Mouse (Mus musculus) heart, adult 8-10 months (tissue): ENCODE results near the gene Eef1a2. TPM values are rescaled to one million over a fixed set of nuclear protein-coding genes. Genes with fewer than 3 reads are reported as not detected.

ENCODE experiments used
- DNase-seq: peaks from one replicate; pipeline ENCODE4 v3.0.0; 2022; ENCODE audit warnings: low spot score
- total RNA-seq, 4 experiments: library from RNA; stranded (reverse); gene quantifications; 2 replicates each; pipeline ENCODE4 v1.2.4; 2022

Gene Eef1a2
- total RNA-seq, 4 experiments from 2014 or later, result 1,613 to 1,715 (median 1,670) TPM

DNA sequence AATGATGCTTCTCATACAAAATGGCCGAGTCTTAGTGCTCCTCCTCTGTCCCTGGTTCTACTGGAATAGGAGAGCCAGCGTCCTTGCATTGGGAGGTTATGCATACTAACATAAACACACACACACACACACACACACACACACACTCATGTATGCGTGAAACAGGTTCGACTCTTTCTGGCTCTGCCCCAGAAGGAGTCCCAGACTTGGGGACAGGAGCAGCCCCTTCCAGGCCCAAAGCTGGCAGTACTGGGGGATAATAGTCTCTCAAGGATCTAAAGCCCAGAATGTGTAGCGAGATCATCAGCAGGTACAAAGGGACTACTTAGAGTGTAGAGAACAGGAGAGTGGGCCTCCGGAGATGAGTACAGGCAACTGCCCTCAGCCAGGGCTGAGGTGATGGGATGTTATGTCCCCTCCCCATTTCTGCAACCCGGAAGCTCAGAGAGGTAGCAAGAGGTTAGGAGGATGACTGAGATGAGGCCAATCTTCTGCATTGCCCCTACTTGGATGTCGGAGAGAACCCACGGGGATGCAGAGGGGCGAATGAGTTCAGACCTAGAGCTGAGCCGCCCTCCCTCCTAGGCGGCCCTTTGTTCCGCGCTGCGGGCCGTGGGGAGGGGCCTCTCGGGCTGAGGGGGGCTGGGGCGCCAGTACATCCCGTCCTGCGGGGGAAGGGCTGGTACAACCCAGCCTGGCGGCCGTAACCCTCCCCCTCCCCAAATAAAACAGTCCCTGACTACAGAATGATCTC is 22.8 kb downstream of the Eef1a2 start:
- DNase-seq, result no peak

DNA sequence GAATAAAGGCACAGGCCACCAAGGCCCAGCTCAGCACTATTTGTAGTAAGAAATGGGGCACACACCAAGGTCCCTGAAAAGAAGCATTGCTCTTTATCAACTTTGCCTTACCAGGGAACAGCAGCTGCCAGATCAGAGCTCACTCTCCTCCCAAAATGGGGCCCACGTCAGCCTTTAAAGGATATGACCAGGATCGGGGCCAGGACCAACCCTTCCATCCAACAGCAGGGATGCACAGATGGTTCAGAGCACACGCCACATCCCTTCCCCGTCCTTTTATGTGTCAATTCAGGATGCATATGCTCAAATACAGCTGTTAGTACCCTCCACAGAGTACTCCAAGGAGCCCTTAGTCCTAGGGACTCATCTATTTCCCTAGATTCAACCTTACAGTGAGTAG is 26.6 kb downstream of the Eef1a2 start:
- no peak for DNase-seq

- no peak for DNase-seq
Observed at GRCm38 (mm10) chr2:181128963-181129362, 27.9 kb downstream of the Eef1a2 start.

DNA sequence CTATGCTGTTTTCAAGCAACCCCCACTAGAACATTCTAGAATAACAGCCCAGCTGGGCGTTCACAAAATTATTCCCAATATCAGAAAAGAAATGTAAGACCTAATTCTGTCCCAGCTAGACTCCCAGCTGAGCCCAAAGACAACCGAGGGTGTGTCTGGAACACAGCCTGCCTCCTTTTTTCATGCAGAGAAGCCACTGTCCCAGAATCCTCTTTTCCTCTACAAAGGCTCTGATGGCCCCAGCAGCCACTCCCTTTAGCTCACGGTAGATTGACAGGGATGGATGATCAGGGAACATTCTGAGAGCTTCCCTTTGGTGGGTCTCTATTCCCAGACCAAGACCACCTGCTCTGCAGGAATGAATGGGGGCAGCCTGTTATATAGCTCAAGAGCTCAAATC is 29.0 kb downstream of the Eef1a2 start:
- DNase-seq, result no peak

DNA sequence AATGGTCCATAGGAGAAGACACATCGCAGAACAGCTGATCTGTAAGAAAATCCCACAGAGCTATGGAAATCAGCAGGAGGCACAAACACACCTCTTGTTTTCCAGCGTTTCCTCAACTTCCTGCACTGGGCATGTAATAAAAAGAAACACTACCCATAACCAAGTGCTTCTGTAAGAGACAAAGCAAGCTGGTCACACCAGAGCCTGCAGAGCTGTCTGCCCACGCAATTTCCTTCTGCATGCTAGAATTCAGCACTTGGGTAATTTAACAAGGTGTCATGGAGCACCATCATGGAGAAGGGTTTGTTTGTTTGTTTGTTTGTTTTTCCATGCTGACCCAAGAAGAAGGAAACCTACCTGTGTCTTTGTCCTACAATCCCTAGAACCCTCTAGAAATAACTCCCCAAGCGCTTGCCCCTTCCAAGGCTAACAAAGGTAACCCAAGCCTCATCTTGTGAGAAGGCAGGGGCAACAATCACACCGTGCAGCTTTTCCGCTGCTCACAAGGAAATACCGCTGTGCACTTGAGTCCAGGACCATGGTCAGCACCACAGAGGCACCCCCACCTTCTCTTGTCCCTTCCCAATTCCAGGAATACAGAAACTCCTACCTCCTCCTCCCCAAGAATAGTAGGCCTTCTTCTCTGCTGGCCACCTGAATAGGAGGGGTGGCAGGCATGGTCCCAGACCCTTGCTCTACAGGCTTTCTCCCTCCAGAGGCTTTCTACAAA is 30.9 kb downstream of the Eef1a2 start:
- DNase-seq, result no peak

GRCm38 (mm10) chr2:181122642-181123041 is 34.2 kb downstream of the Eef1a2 start:
- no peak for DNase-seq

DNA sequence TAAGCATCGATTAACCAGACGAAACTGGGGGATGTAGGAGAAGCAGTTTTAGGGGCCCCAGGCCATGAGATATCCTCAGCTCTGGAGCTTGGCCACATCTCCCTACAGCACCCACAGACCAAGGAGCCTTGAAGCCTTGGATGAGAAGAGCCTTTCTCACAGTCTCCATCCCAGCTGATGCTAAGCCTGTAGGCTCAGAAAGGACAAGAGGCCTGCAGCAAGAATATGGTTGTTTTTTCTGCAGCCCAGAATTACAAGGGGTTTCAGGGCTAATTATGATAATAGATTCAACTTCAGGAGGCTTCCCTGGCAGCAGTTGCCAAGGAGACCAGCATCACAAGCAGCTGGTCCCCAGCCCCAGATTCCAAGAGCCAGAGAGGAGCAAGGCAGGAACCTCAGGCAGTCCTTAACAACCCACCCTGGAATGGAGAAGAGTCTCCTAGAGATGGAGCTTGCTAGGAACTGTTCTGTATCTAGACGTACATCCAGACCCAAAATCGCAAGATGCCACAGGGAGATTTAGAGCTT is 35.8 kb downstream of the Eef1a2 start:
- no peak for DNase-seq

- DNase-seq, result no peak
Observed at GRCm38 (mm10) chr2:181119952-181120351, 36.9 kb downstream of the Eef1a2 start.

DNA sequence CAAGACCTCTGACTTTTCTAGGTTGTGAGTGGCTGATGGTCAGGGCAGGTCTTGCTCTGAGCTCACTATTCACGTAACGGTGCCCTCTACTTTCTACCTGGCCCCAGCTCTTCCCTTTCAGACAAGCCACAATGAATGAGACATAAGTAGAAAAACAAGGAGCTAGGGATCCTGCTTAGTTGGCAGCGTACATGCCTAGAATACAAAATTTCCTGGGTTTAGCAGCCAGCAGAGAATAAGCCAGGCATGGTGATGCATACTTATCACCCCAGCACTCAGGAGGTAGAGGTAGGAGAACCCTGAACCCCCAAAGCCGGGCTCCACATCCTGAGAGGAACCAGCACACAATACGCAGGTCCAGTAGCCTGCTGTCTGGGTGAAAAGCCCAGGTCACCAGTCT is 40.4 kb downstream of the Eef1a2 start:
- DNase-seq, result no peak

GRCm38 (mm10) chr2:181115367-181115766 is 41.4 kb downstream of the Eef1a2 start:
- no peak for DNase-seq

DNA sequence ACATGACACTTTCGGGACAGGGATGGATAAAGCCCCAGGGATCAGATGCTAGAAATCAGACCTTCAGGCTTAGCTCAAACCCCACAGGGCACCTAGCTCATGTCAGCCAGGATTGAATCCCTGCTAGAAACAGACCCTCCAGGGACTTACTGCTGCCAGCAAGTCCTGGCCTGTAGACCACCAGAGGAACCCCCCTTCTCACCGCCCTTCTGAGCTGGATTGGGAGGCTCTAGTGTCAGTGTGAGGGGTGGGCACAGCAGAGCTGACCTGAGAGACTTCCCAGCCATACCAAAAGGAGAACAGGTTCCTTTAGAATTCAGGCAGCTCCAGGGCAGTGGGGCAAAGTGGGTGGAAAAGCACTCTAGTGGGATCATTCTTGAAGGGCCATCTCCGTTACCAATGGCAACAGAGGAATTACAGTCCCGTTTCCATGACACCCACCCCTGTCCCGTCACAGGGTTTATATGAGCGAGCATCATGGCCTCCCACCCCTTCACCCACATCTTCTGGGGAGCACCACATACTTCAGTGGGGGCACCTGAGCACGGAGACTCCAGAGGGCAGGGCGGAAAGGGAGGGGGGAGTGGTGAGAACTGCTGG is 43.0 kb downstream of the Eef1a2 start:
- no peak for DNase-seq

DNA sequence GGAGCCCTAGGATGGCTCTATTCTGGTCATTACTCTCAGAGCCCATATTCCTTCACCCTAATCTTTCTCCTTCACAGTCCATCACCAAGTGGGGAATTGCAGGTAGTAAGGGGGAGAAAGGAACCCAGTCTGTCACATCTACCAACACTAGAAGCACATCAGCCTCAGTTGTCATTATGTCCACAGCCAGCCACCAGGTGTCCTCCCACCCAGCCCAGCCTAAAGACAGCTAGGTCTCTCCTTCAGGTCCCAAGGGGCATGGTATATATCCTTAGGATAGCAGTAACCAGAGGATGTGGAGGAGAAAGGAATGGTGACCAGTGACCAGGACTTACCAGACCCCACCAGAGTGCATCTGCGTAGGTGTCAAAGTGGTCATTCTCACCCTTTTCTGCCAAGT is 45.1 kb downstream of the Eef1a2 start:
- DNase-seq, result no peak

DNA sequence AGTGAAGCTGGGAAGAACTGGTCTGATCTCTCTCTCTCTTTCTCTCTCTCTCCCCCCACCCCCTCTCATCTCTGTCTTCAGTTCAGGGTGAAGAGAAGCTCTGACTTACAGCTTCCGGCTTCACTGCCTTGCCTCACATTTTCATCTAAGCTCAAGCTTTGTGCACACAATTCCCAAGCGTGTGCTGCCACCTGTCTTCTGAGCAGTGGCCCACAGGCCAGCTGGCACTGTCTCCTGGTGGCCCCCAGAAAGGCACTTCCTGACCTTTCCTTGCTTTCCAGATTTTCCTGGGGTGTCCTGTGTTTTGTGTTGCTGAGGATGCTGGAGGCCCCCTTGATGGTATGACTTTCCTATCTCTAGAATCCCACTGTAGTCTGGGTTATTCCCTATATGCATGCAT is 52.7 kb downstream of the Eef1a2 start:
- no peak for DNase-seq

- no peak for DNase-seq
Observed at GRCm38 (mm10) chr2:181102161-181102560, 54.7 kb downstream of the Eef1a2 start.

DNA sequence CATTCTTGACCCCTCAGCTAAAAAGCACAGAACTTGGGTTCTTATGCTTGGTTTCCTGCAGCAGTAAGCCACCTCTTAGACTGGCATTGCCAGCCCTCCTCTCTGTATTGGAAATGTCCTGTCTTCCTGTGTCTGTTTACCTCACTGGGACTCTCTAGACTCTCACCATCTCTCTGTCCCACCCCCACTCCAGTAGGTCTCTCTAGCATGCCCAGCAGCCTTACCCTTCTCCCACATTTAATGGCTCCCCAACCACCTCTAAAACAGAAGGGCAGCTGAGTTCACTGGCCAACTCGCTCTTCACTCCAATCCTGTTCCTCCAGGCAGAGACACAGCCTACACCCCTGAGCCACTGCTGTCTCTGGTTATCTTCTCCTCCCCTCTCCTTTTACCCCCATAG is 55.2 kb downstream of the Eef1a2 start:
- DNase-seq, result no peak

DNA sequence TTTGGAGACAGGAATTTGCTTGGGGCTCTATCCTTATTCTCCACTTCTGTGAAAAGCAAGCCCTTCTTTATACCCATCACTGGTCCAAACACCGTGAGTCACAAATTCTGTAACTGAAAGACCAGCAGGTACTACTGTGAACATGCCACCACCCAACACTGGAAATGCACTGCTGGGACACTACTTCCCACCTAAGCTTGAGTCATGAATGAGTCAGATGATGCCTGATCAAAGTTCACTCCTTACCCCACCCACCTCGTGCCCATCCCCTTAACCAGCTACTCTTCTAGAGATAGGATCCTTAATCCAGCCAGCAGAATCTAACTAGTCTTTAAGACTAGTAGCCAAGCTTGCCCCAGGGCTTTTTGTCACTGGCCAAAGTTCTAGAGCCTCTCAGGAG is 56.7 kb downstream of the Eef1a2 start:
- no peak for DNase-seq

Other genes with a start within 250 kb of the Eef1a2 start
- 10 to 100 TPM; 28.5 to 31.4 (median 30.5) TPM for gene Ythdf1, start 236.1 kb downstream of the Eef1a2 start, total RNA-seq
- gene Birc7, start 228.0 kb downstream of the Eef1a2 start, total RNA-seq, result not detected
- gene Nkain4, start 202.3 kb downstream of the Eef1a2 start, total RNA-seq, result 10 to 100 TPM in 1 of 4 experiments, 1 to 10 TPM in 3; 6.6 to 12.0 (median 6.7) TPM
- gene Arfgap1, start 189.8 kb downstream of the Eef1a2 start, total RNA-seq, result 10 to 100 TPM; 28.1 to 35.6 (median 33.2) TPM
- under 1 TPM; 0.19 to 0.75 (median 0.28) TPM for gene Col20a1, start 170.5 kb downstream of the Eef1a2 start, total RNA-seq
- not detected for gene Chrna4, start 113.5 kb downstream of the Eef1a2 start, total RNA-seq
- gene Kcnq2, start 21.7 kb downstream of the Eef1a2 start, total RNA-seq, result under 1 TPM in 3 of 4 experiments, not detected in 1; 0.06 to 0.12 (median 0.09) TPM
- gene Ppdpf, start 30.2 kb upstream of the Eef1a2 start, total RNA-seq, result 10 to 100 TPM; 45.3 to 54.3 (median 52.4) TPM
- gene Ptk6, start 45.8 kb upstream of the Eef1a2 start, total RNA-seq, result not detected
- gene Srms, start 56.2 kb upstream of the Eef1a2 start, total RNA-seq, result under 1 TPM; 0.30 to 0.46 (median 0.38) TPM
- gene Fndc11, start 63.0 kb upstream of the Eef1a2 start, total RNA-seq, result not detected
- gene Helz2, start 85.0 kb upstream of the Eef1a2 start, total RNA-seq, result 1 to 10 TPM; 7.9 to 9.5 (median 9.0) TPM
- gene Gmeb2, start 131.0 kb upstream of the Eef1a2 start, total RNA-seq, result 1 to 10 TPM; 6.9 to 8.8 (median 7.7) TPM
- under 1 TPM in 2 of 4 experiments, not detected in 2; 0.30 to 0.47 TPM for gene Stmn3, start 157.5 kb upstream of the Eef1a2 start, total RNA-seq
- 10 to 100 TPM in 2 of 4 experiments, 1 to 10 TPM in 2; 8.1 to 13.0 (median 10.0) TPM for gene Rtel1, start 162.7 kb upstream of the Eef1a2 start, total RNA-seq
- gene Zgpat, start 207.9 kb upstream of the Eef1a2 start, total RNA-seq, result 10 to 100 TPM; 17.4 to 22.9 (median 18.1) TPM
- 10 to 100 TPM; 50.2 to 56.0 (median 53.9) TPM for gene Arfrp1, start 208.4 kb upstream of the Eef1a2 start, total RNA-seq
- 1 to 10 TPM; 4.6 to 5.1 (median 4.8) TPM for gene Lime1, start 223.1 kb upstream of the Eef1a2 start, total RNA-seq